Comparison of ENCODE assay signal across 7 mouse cellular contexts in the genomic region with DNA sequence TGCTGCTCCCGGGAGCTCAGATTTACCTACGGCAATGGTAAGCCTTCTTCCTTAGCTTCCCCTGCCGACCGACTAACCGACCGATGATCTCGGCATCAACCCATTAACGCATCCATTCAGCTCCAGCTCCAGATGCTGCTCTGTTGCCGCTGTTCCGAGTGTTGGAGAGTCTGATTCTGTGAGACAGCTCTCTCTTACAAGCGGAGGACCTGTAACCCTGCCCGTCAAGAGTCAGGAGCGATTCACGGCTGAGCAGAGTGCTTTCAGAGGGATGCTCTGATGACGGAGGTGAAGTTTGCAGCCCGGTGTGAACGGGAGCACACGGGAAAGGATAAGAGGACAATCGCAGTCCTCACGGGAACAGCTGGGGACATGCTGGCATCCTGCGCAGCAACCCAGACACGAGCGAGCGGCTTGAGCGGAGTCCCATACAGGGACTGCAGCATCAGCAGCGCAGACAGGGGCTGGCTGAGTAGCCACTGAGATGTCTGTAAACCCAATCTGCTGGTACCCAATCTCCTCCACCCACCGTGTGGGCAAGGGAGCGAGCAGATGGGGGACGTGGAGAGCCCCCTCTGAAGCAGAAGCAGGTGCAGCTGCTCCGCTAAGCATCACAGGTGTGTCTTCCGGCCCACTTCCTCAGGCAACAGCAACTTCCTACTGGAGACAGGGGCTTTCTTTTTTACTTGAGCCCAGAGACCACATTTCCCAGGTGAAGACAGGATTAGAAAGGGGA.
DNase-seq lines count a peak whose midpoint lies in the region; ATAC-seq and TF ChIP-seq lines count a peak whose summit lies in the region.

No protein-coding gene starts in this region.

- H3K27me3 ChIP-seq in embryonic facial prominence, embryonic 14.5 days (replicated peaks; ENCODE audit: control insufficient read depth, insufficient read depth, low read length): no peaks in the 10 kb centered on the region
- H3K27me3 ChIP-seq in intestine, postnatal 0 days (replicated peaks; ENCODE audit: control insufficient read depth, insufficient read depth, low read length): no peaks in the 10 kb centered on the region
- H3K27me3 ChIP-seq in thymus, adult 2 months (ENCODE audit: control insufficient read depth, insufficient read depth, low read length): no peaks in the 10 kb centered on the region

- H3K27ac ChIP-seq in embryonic facial prominence, embryonic 14.5 days (replicated peaks; ENCODE audit: low read depth, low read length): no peak overlapping the region
- no peak overlapping the region for H3K27ac ChIP-seq in intestine, postnatal 0 days (ENCODE audit: low read depth, low read length)
- peak overlapping the region; percentile 73; the same call in 1 of the 2 replicates for H3K27ac ChIP-seq in thymus, adult 2 months (ENCODE audit: control insufficient read depth, insufficient read depth, low read length)
- no peak overlapping the region for H3K27ac ChIP-seq in gastrocnemius, adult 2 months

- H3K9me3 ChIP-seq in embryonic facial prominence, embryonic 14.5 days (ENCODE audit: control insufficient read depth, low read length): no peaks in the 10 kb centered on the region
- no peaks in the 10 kb centered on the region for H3K9me3 ChIP-seq in intestine, postnatal 0 days (ENCODE audit: control insufficient read depth)

- no peaks in the 10 kb centered on the region for H3K36me3 ChIP-seq in embryonic facial prominence, embryonic 14.5 days (ENCODE audit: control insufficient read depth, insufficient read depth, low read length)
- H3K36me3 ChIP-seq in intestine, postnatal 0 days (ENCODE audit: control insufficient read depth, insufficient read depth): no peaks in the 10 kb centered on the region
- no peaks in the 10 kb centered on the region for H3K36me3 ChIP-seq in thymus, adult 2 months (ENCODE audit: control insufficient read depth, insufficient read depth, low read length)

- intact Hi-C loops in left cerebral cortex, postnatal 25 days (cut with DNase I): loop anchor here (2.0 kb wide), 1 partner anchor 77 kb away; no protein-coding TSS in a partner anchor
- intact Hi-C loops in left cerebral cortex, postnatal 4 days (cut with DNase I): no loop called here
- intact Hi-C loops in gastrocnemius, adult 2 months (cut with DNase I): no loop called here

- peak; percentile 12 to 20 for DNase-seq in left cerebral cortex, postnatal 25 days (ENCODE audit: low spot score in 2 of 2)
- DNase-seq in left cerebral cortex, postnatal 4 days: no peak
- DNase-seq in embryonic facial prominence, embryonic 14.5 days (ENCODE audit: low spot score): peak; percentile 3
- DNase-seq in thymus, adult 2 months: peak; percentile 62
- DNase-seq in testis, postnatal 14 days (ENCODE audit: low spot score): no peak
- no peak for DNase-seq in gastrocnemius, adult 2 months

- H3K4me3 ChIP-seq in embryonic facial prominence, embryonic 14.5 days (ENCODE audit: low read depth, low read length): peak overlapping the region; percentile 13; the same call in 1 of the 2 replicates
- no peak overlapping the region for H3K4me3 ChIP-seq in intestine, postnatal 0 days (ENCODE audit: low read depth, low read length)
- peak overlapping the region; percentile 24 for H3K4me3 ChIP-seq in thymus, adult 2 months (ENCODE audit: control insufficient read depth, insufficient read depth, low read length)
- H3K4me3 ChIP-seq in gastrocnemius, adult 2 months: no peak overlapping the region

- 0 out of 2 replicates have a peak, but pooled peaks have one; percentile 6 for ATAC-seq in embryonic facial prominence, embryonic 14.5 days (ENCODE audit: low read depth)
- no peak for ATAC-seq in intestine, postnatal 0 days

- peak overlapping the region; percentile 34 for H3K9ac ChIP-seq in embryonic facial prominence, embryonic 14.5 days (ENCODE audit: low read depth, low read length)
- no peak overlapping the region for H3K9ac ChIP-seq in intestine, postnatal 0 days (ENCODE audit: low read depth, low read length)

- peak overlapping the region; percentile 47 for H3K4me2 ChIP-seq in embryonic facial prominence, embryonic 14.5 days (ENCODE audit: low read depth, low read length)
- H3K4me2 ChIP-seq in intestine, postnatal 0 days (replicated peaks; ENCODE audit: low read depth): 0 out of 2 replicates have a peak overlapping the region, but pooled peaks have one; percentile 9

- WGBS in embryonic facial prominence, embryonic 14.5 days: 43% methylated on average over 31 of the region's 31 CpGs
- WGBS in intestine, postnatal 0 days: 48% methylated on average over 31 of the region's 31 CpGs
- 67% methylated on average over 31 of the region's 31 CpGs for WGBS in thymus, adult 2 months

- TF ChIP-seq CTCF in intestine, postnatal 0 days (IDR thresholded peaks at IDR 0.05; ENCODE audit: low read depth): no peak
- TF ChIP-seq CTCF in thymus, adult 2 months (IDR thresholded peaks at IDR 0.05; ENCODE audit: borderline replicate concordance, control insufficient read depth, extremely low read depth, insufficient read depth, low read length, poor library complexity): 0 out of 2 replicates have a peak, but pooled peaks have one; percentile 0
- TF ChIP-seq CTCF in gastrocnemius, adult 2 months (IDR thresholded peaks at IDR 0.05): no peak

- H3K4me1 ChIP-seq in embryonic facial prominence, embryonic 14.5 days (ENCODE audit: control insufficient read depth, insufficient read depth, low read length): peaks cover 12% of the 10 kb centered on the region
- H3K4me1 ChIP-seq in intestine, postnatal 0 days (replicated peaks; ENCODE audit: control insufficient read depth, insufficient read depth, low read length): no peaks in the 10 kb centered on the region
- H3K4me1 ChIP-seq in thymus, adult 2 months (replicated peaks; ENCODE audit: control insufficient read depth, insufficient read depth, low read length): peaks cover 63% of the 10 kb centered on the region

- TF ChIP-seq POLR2A in thymus, adult 2 months (IDR thresholded peaks at IDR 0.05; ENCODE audit: control insufficient read depth, extremely low read depth, insufficient read depth, low read length, poor library complexity): no peak

Comparison
In these comparisons a context has a peak if more than half of its experiments do, and no peak if none do; other contexts are left out.
1. DNase-seq: peak in left cerebral cortex, postnatal 25 days (2 of 2), embryonic facial prominence, embryonic 14.5 days (single experiment) and thymus, adult 2 months (single experiment); none in left cerebral cortex, postnatal 4 days (single experiment), testis, postnatal 14 days (single experiment) and gastrocnemius, adult 2 months (single experiment).
2. H3K4me3 ChIP-seq: peak in embryonic facial prominence, embryonic 14.5 days (single experiment) and thymus, adult 2 months (single experiment); none in intestine, postnatal 0 days (single experiment) and gastrocnemius, adult 2 months (single experiment).